Mouse (Mus musculus): Measurements from ENCODE around the gene Cfap36. TPM values are rescaled to one million over a fixed set of nuclear protein-coding genes. Genes with fewer than 3 reads are reported as not detected.

Gene Cfap36
- polyA plus RNA-seq (2015; fragmentation: Nextera tagmentation; extraction: Ambion mirVana), result 133 and 144 TPM in 2 replicates

GRCm38 (mm10) chr11:29246883-29247650 is at the start of gene Cfap36:
TSS of gene Cfap36 (minus strand) at chr11:29247409.
- Histone ChIP-seq H3K4me2 (peak within 1 kb of the TSS; percentile 63), H3K9me3 (replicated peaks) (no peaks in the 10 kb centered on the region), H3K27ac (replicated peaks) (peak within 1 kb of the TSS; percentile 91), H3K4me3 (replicated peaks) (peak within 1 kb of the TSS; percentile 95), H3K4me1 (peaks cover 34% of the 10 kb centered on the region), H3K36me3 (peaks cover 10% of the 10 kb centered on the region; the same call in 1 of the 2 replicates), H3K9ac (replicated peaks) (peak within 1 kb of the TSS; percentile 82), H3K27me3 (replicated peaks) (no peaks in the 10 kb centered on the region)
- peak; percentile 100 for ATAC-seq (ENCODE audit: low FRiP score)
- WGBS, result under 1% methylated on average over 53 of the region's 53 CpGs

- Histone ChIP-seq H3K27me3 (replicated peaks) (no peaks in the 10 kb centered on the region), H3K4me1 (no peaks in the 10 kb centered on the region), H3K9me3 (replicated peaks) (no peaks in the 10 kb centered on the region), H3K4me2 (no peak overlapping the region), H3K9ac (replicated peaks) (no peak overlapping the region), H3K4me3 (replicated peaks) (no peak overlapping the region), H3K36me3 (no peaks in the 10 kb centered on the region), H3K27ac (replicated peaks) (no peak overlapping the region)
- no peak for ATAC-seq (ENCODE audit: low FRiP score)
These were observed 40.1 kb upstream of the Cfap36 start for GRCm38 (mm10) chr11:29287305-29287704.

GRCm38 (mm10) chr11:29286040-29286439 is 38.8 kb upstream of the Cfap36 start:
- Histone ChIP-seq H3K4me1 (no peaks in the 10 kb centered on the region), H3K9me3 (replicated peaks) (no peaks in the 10 kb centered on the region), H3K36me3 (no peaks in the 10 kb centered on the region), H3K27ac (replicated peaks) (no peak overlapping the region), H3K27me3 (replicated peaks) (no peaks in the 10 kb centered on the region), H3K4me3 (replicated peaks) (no peak overlapping the region), H3K9ac (replicated peaks) (no peak overlapping the region), H3K4me2 (no peak overlapping the region)
- ATAC-seq (ENCODE audit: low FRiP score), result no peak

GRCm38 (mm10) chr11:29274758-29275157 is 27.5 kb upstream of the Cfap36 start:
- WGBS, result 89% methylated on average over 3 of the region's 3 CpGs
- Histone ChIP-seq H3K9ac (replicated peaks) (no peak overlapping the region), H3K4me3 (replicated peaks) (no peak overlapping the region), H3K9me3 (replicated peaks) (no peaks in the 10 kb centered on the region), H3K27ac (replicated peaks) (no peak overlapping the region), H3K4me2 (no peak overlapping the region), H3K4me1 (no peaks in the 10 kb centered on the region), H3K36me3 (no peaks in the 10 kb centered on the region), H3K27me3 (replicated peaks) (no peaks in the 10 kb centered on the region)
- no peak for ATAC-seq (ENCODE audit: low FRiP score)

GRCm38 (mm10) chr11:29267824-29268223 is 20.6 kb upstream of the Cfap36 start:
- no peak for ATAC-seq (ENCODE audit: low FRiP score)
- WGBS, result 36% methylated on average over 3 of the region's 3 CpGs
- no peaks in the 10 kb centered on the region for H3K27me3 ChIP-seq (replicated peaks)
- no peak overlapping the region for H3K9ac ChIP-seq (replicated peaks)
- no peak overlapping the region for H3K4me3 ChIP-seq (replicated peaks)
- no peaks in the 10 kb centered on the region for H3K4me1 ChIP-seq
- H3K4me2 ChIP-seq, result no peak overlapping the region
- H3K36me3 ChIP-seq, result no peaks in the 10 kb centered on the region
- H3K27ac ChIP-seq (replicated peaks), result no peak overlapping the region
- no peaks in the 10 kb centered on the region for H3K9me3 ChIP-seq (replicated peaks)

GRCm38 (mm10) chr11:29254643-29255042 is 7.4 kb upstream of the Cfap36 start:
- H3K36me3 ChIP-seq, result no peaks in the 10 kb centered on the region
- no peaks in the 10 kb centered on the region for H3K27me3 ChIP-seq (replicated peaks)
- H3K27ac ChIP-seq (replicated peaks), result no peak overlapping the region
- 83% methylated on average over 1 of the region's 1 CpGs for WGBS
- ATAC-seq (ENCODE audit: low FRiP score), result no peak
- H3K4me3 ChIP-seq (replicated peaks), result no peak overlapping the region
- H3K4me1 ChIP-seq, result no peaks in the 10 kb centered on the region
- no peak overlapping the region for H3K9ac ChIP-seq (replicated peaks)
- H3K9me3 ChIP-seq (replicated peaks), result no peaks in the 10 kb centered on the region
- no peak overlapping the region for H3K4me2 ChIP-seq

- Histone ChIP-seq H3K9me3 (replicated peaks) (no peaks in the 10 kb centered on the region), H3K4me1 (peaks cover 32% of the 10 kb centered on the region), H3K27ac (replicated peaks) (no peak overlapping the region), H3K36me3 (peaks cover 4% of the 10 kb centered on the region; the same call in 1 of the 2 replicates), H3K9ac (replicated peaks) (no peak overlapping the region), H3K27me3 (replicated peaks) (no peaks in the 10 kb centered on the region), H3K4me3 (replicated peaks) (no peak overlapping the region), H3K4me2 (no peak overlapping the region)
- WGBS, result 91% methylated on average over 5 of the region's 5 CpGs
- ATAC-seq (ENCODE audit: low FRiP score), result no peak
These were observed 1.2 kb upstream of the Cfap36 start for GRCm38 (mm10) chr11:29248386-29248785.

GRCm38 (mm10) chr11:29247725-29248124 is 516 bp upstream of the Cfap36 start:
- peak; percentile 26 for ATAC-seq (ENCODE audit: low FRiP score)
- H3K9ac ChIP-seq (replicated peaks), result no peak overlapping the region

GRCm38 (mm10) chr11:29245988-29246387 is 1.2 kb downstream of the Cfap36 start:
- Histone ChIP-seq H3K4me3 (replicated peaks) (peak overlapping the region; percentile 95), H3K27me3 (replicated peaks) (no peaks in the 10 kb centered on the region), H3K4me2 (peak overlapping the region; percentile 63), H3K9me3 (replicated peaks) (no peaks in the 10 kb centered on the region), H3K9ac (replicated peaks) (peak overlapping the region; percentile 82; the same call in 1 of the 2 replicates), H3K4me1 (peaks cover 34% of the 10 kb centered on the region), H3K36me3 (peaks cover 16% of the 10 kb centered on the region), H3K27ac (replicated peaks) (no peak overlapping the region)
- 62% methylated on average over 4 of the region's 4 CpGs for WGBS
- no peak for ATAC-seq (ENCODE audit: low FRiP score)

More at GRCm38 (mm10) chr11:29247725-29248124, 516 bp upstream of the Cfap36 start:
- peaks cover 5% of the 10 kb centered on the region; the same call in 1 of the 2 replicates for H3K36me3 ChIP-seq
- H3K4me3 ChIP-seq (replicated peaks), result peak overlapping the region; percentile 95
- peak overlapping the region; percentile 51 for H3K4me2 ChIP-seq
- no peaks in the 10 kb centered on the region for H3K27me3 ChIP-seq (replicated peaks)
- WGBS, result 100% methylated on average over 1 of the region's 1 CpGs
- peak overlapping the region; percentile 56; the same call in 1 of the 2 replicates for H3K27ac ChIP-seq (replicated peaks)
- peaks cover 34% of the 10 kb centered on the region for H3K4me1 ChIP-seq
- no peaks in the 10 kb centered on the region for H3K9me3 ChIP-seq (replicated peaks)

GRCm38 (mm10) chr11:29241961-29242360 is 5.2 kb downstream of the Cfap36 start:
- WGBS, result 73% methylated on average over 4 of the region's 4 CpGs
- H3K4me1 ChIP-seq, result peaks cover 30% of the 10 kb centered on the region
- H3K4me3 ChIP-seq (replicated peaks), result no peak overlapping the region
- no peaks in the 10 kb centered on the region for H3K27me3 ChIP-seq (replicated peaks)
- ATAC-seq (ENCODE audit: low FRiP score), result no peak
- H3K4me2 ChIP-seq, result no peak overlapping the region
- no peaks in the 10 kb centered on the region for H3K9me3 ChIP-seq (replicated peaks)
- no peak overlapping the region for H3K27ac ChIP-seq (replicated peaks)
- peaks cover 16% of the 10 kb centered on the region for H3K36me3 ChIP-seq
- H3K9ac ChIP-seq (replicated peaks), result no peak overlapping the region

- ATAC-seq (ENCODE audit: low FRiP score), result no peak
- Histone ChIP-seq H3K9me3 (replicated peaks) (no peaks in the 10 kb centered on the region), H3K27me3 (replicated peaks) (no peaks in the 10 kb centered on the region), H3K4me3 (replicated peaks) (no peak overlapping the region), H3K27ac (replicated peaks) (no peak overlapping the region), H3K4me2 (no peak overlapping the region), H3K36me3 (peaks cover 16% of the 10 kb centered on the region), H3K4me1 (peaks cover 8% of the 10 kb centered on the region; the same call in 1 of the 2 replicates), H3K9ac (replicated peaks) (no peak overlapping the region)
- WGBS, result 96% methylated on average over 1 of the region's 1 CpGs
These were observed 7.9 kb downstream of the Cfap36 start for GRCm38 (mm10) chr11:29239353-29239752.

GRCm38 (mm10) chr11:29238551-29238950 is 8.7 kb downstream of the Cfap36 start:
- ATAC-seq (ENCODE audit: low FRiP score), result no peak
- Histone ChIP-seq H3K9ac (replicated peaks) (no peak overlapping the region), H3K4me1 (peaks cover 3% of the 10 kb centered on the region; the same call in 1 of the 2 replicates), H3K27me3 (replicated peaks) (no peaks in the 10 kb centered on the region), H3K4me2 (no peak overlapping the region), H3K36me3 (peaks cover 14% of the 10 kb centered on the region), H3K9me3 (replicated peaks) (no peaks in the 10 kb centered on the region), H3K4me3 (replicated peaks) (no peak overlapping the region), H3K27ac (replicated peaks) (no peak overlapping the region)
- WGBS, result 88% methylated on average over 3 of the region's 3 CpGs

Data from neural tube, embryonic 15.5 days (tissue).